Mouse (Mus musculus): ENCODE measurements at regions not wholly inside any gene's neighbourhood (a gene's known extent, or its start where the extent isn't known, plus 50 kb on each side); places are given as distances from the start of the nearest gene placed in this dataset.

- TF ChIP-seq CTCF (IDR thresholded peaks at IDR 0.05; ENCODE audit: low read depth, low read length) (no peak), POLR2A (IDR thresholded peaks at IDR 0.05; ENCODE audit: borderline replicate concordance, low read depth, low read length) (no peak)
These were observed 190.2 kb upstream of the Krr1 start for GRCm38 (mm10) chr10:111782195-111782810.

Data from bone marrow macrophage, adult 2 months (primary cell).